In genomic region chr14:51738411-51739149, GRCm38 (mm10) we compare ENCODE assay signal across 9 mouse cellular contexts. TPM values are rescaled to one million over a fixed set of nuclear protein-coding genes. Genes with fewer than 3 reads are reported as not detected.
A peak's percentile ranks its signal among the peaks of the same experiment; 100 is the strongest.
DNase-seq lines count a peak whose midpoint lies in the region; ATAC-seq and TF ChIP-seq lines count a peak whose summit lies in the region.
"Had no signal": no experiment of that assay in that cellular context is flagged by ENCODE, and none has a peak within 500 bp of the region (broad histone marks: within the 10 kb centered on the region; RNA-seq: fewer than 3 reads in every experiment).

No protein-coding gene starts in this region.

- H3K9ac ChIP-seq in lung, embryonic 14.5 days = no peak overlapping the region
- H3K9ac ChIP-seq in lung, postnatal 0 days (replicated peaks; ENCODE audit: low read depth) = no peak overlapping the region
- H3K9ac ChIP-seq in forebrain, embryonic 15.5 days (replicated peaks) = no peak overlapping the region
- H3K9ac ChIP-seq: liver, embryonic 14.5 days had no signal

- peak; percentile 38; the same call in 1 of the 2 replicates for ATAC-seq in lung, embryonic 14.5 days (ENCODE audit: insufficient read depth)
- ATAC-seq in lung, postnatal 0 days = no peak
- 0 out of 2 replicates have a peak, but pooled peaks have one; percentile 11 for ATAC-seq in forebrain, embryonic 15.5 days (replicated peaks)

- H3K4me1 ChIP-seq in lung, embryonic 14.5 days (ENCODE audit: insufficient read depth) = no peaks in the 10 kb centered on the region
- no peaks in the 10 kb centered on the region for H3K4me1 ChIP-seq in lung, postnatal 0 days (ENCODE audit: insufficient read depth, low read depth, low read length)
- H3K4me1 ChIP-seq in forebrain, embryonic 15.5 days = peaks cover 17% of the 10 kb centered on the region

- no peak overlapping the region for H3K27ac ChIP-seq in lung, embryonic 14.5 days (ENCODE audit: low read depth)
- no peak overlapping the region for H3K27ac ChIP-seq in lung, postnatal 0 days (ENCODE audit: low read length)
- H3K27ac ChIP-seq in forebrain, embryonic 15.5 days (replicated peaks) = no peak overlapping the region
- H3K27ac ChIP-seq: liver, embryonic 14.5 days had no signal

- H3K4me2 ChIP-seq in lung, embryonic 14.5 days = peak overlapping the region; percentile 77
- H3K4me2 ChIP-seq in lung, postnatal 0 days (replicated peaks; ENCODE audit: low read depth, low read length) = no peak overlapping the region
- peak overlapping the region; percentile 47 for H3K4me2 ChIP-seq in forebrain, embryonic 15.5 days (replicated peaks)

- no peak for DNase-seq in lung, embryonic 14.5 days
- DNase-seq in lung, postnatal 0 days (ENCODE audit: low spot score) = no peak
- peak; percentile 21 to 35 for DNase-seq in layer of hippocampus, postnatal 36 days
- DNase-seq in right cerebral cortex, postnatal 10 days (ENCODE audit: low spot score in 2 of 2) = peak; percentile 61 to 77
- no peak for DNase-seq in adrenal gland, adult 2 months
- DNase-seq in lung, adult 18-20 months = no peak
- no peak for DNase-seq in urinary bladder, postnatal 36 days (ENCODE audit: low spot score in 2 of 2)

- no peak for TF ChIP-seq CTCF in lung, embryonic 14.5 days (IDR thresholded peaks at IDR 0.05; ENCODE audit: low read depth)
- TF ChIP-seq CTCF in lung, postnatal 0 days (IDR thresholded peaks at IDR 0.05) = no peak

- no peaks in the 10 kb centered on the region for H3K9me3 ChIP-seq in lung, embryonic 14.5 days (ENCODE audit: low read depth, low read length)
- H3K9me3 ChIP-seq in lung, postnatal 0 days (ENCODE audit: low read length) = no peaks in the 10 kb centered on the region
- no peaks in the 10 kb centered on the region for H3K9me3 ChIP-seq in forebrain, embryonic 15.5 days

- TF ChIP-seq EP300 in lung, postnatal 0 days (IDR thresholded peaks at IDR 0.05) = no peak

- 2% methylated on average over 29 of the region's 29 CpGs for WGBS in lung, embryonic 14.5 days
- 3% methylated on average over 29 of the region's 29 CpGs for WGBS in lung, postnatal 0 days
- 3% methylated on average over 29 of the region's 29 CpGs for WGBS in forebrain, embryonic 15.5 days

- peaks cover 40% of the 10 kb centered on the region for H3K27me3 ChIP-seq in lung, embryonic 14.5 days (ENCODE audit: insufficient read depth, low read length)
- peaks cover 20% of the 10 kb centered on the region; the same call in 1 of the 2 replicates for H3K27me3 ChIP-seq in lung, postnatal 0 days (replicated peaks; ENCODE audit: insufficient read depth, low read length)
- peaks cover 41% of the 10 kb centered on the region for H3K27me3 ChIP-seq in forebrain, embryonic 15.5 days

- 0 out of 2 replicates have a peak overlapping the region, but pooled peaks have one; percentile 12 for H3K4me3 ChIP-seq in lung, embryonic 14.5 days (ENCODE audit: low read depth, low read length)
- no peak overlapping the region for H3K4me3 ChIP-seq in lung, postnatal 0 days (ENCODE audit: low read depth, low read length)
- peak overlapping the region; percentile 28 for H3K4me3 ChIP-seq in forebrain, embryonic 15.5 days

- no peaks in the 10 kb centered on the region for H3K36me3 ChIP-seq in lung, embryonic 14.5 days (ENCODE audit: insufficient read depth)
- H3K36me3 ChIP-seq in lung, postnatal 0 days (ENCODE audit: insufficient read depth, low read length) = no peaks in the 10 kb centered on the region
- no peaks in the 10 kb centered on the region for H3K36me3 ChIP-seq in forebrain, embryonic 15.5 days

RNA-seq across cellular contexts. Expression of gene Gm5800, which starts 21.6 kb away (rescaled TPM):
- not detected in 2 replicates for polyA plus RNA-seq in lung, embryonic 14.5 days (2014; fragmentation: Nextera tagmentation; extraction: Ambion mirVana)
- polyA plus RNA-seq in lung, postnatal 0 days (2015; fragmentation: Nextera tagmentation; extraction: Ambion mirVana) = not detected in 2 replicates
- not detected in 2 replicates for polyA plus RNA-seq in forebrain, embryonic 15.5 days (2015; fragmentation: Nextera tagmentation; extraction: Ambion mirVana)
- not detected for total RNA-seq in layer of hippocampus, postnatal 36 days (2021)
- not detected for total RNA-seq in adrenal gland, adult 2 months (2021)
- polyA plus RNA-seq in adrenal gland, adult 2 months (2012; rRNA removed) = not detected in 2 replicates
- polyA plus RNA-seq: liver, embryonic 14.5 days had no signal

RNA-seq across cellular contexts. Expression of gene Ang4, which starts 34.8 kb away (rescaled TPM):
- not detected in 2 replicates for polyA plus RNA-seq in lung, embryonic 14.5 days (2014; fragmentation: Nextera tagmentation; extraction: Ambion mirVana)
- polyA plus RNA-seq in lung, postnatal 0 days (2015; fragmentation: Nextera tagmentation; extraction: Ambion mirVana) = not detected in 2 replicates
- polyA plus RNA-seq in forebrain, embryonic 15.5 days (2015; fragmentation: Nextera tagmentation; extraction: Ambion mirVana) = not detected in 2 replicates
- total RNA-seq in layer of hippocampus, postnatal 36 days (2021) = not detected
- not detected for total RNA-seq in adrenal gland, adult 2 months (2021)
- polyA plus RNA-seq in adrenal gland, adult 2 months (2012; rRNA removed) = not detected in 2 replicates
- polyA plus RNA-seq: liver, embryonic 14.5 days had no signal

RNA-seq across cellular contexts. Expression of gene Gm17079, which starts 43.3 kb away (rescaled TPM):
- not detected in 2 replicates for polyA plus RNA-seq in lung, embryonic 14.5 days (2014; fragmentation: Nextera tagmentation; extraction: Ambion mirVana)
- polyA plus RNA-seq in lung, postnatal 0 days (2015; fragmentation: Nextera tagmentation; extraction: Ambion mirVana) = not detected in 2 replicates
- not detected in 2 replicates for polyA plus RNA-seq in forebrain, embryonic 15.5 days (2015; fragmentation: Nextera tagmentation; extraction: Ambion mirVana)
- not detected for total RNA-seq in layer of hippocampus, postnatal 36 days (2021)
- total RNA-seq in adrenal gland, adult 2 months (2021) = not detected
- polyA plus RNA-seq in adrenal gland, adult 2 months (2012; rRNA removed) = not detected in 2 replicates
- polyA plus RNA-seq: liver, embryonic 14.5 days had no signal

Comparison
In these comparisons a context has a peak if more than half of its experiments do, and no peak if none do; other contexts are left out.
1. DNase-seq: peak in layer of hippocampus, postnatal 36 days (2 of 2) and right cerebral cortex, postnatal 10 days (2 of 2); none in lung, embryonic 14.5 days (single experiment), lung, postnatal 0 days (single experiment), adrenal gland, adult 2 months (single experiment), lung, adult 18-20 months (0 of 2) and urinary bladder, postnatal 36 days (0 of 2).